Mouse (Mus musculus) C2C12 (cell line): ENCODE measurements at regions not wholly inside any gene's neighbourhood (a gene's known extent, or its start where the extent isn't known, plus 50 kb on each side); places are given as distances from the start of the nearest gene placed in this dataset.

Source experiments
- CTCF ChIP-seq: IDR thresholded peaks from one replicate; pipeline ENCODE4 v1.5.1; 2011; ENCODE audit not compliant: control insufficient read depth, insufficient read depth, insufficient read length
- MYOD1 ChIP-seq: IDR thresholded peaks from one replicate; pipeline ENCODE4 v1.6.1; 2011; ENCODE audit warnings: low read depth; ENCODE audit not compliant: control insufficient read depth, insufficient read length

- TF ChIP-seq CTCF (no peak), MYOD1 (no peak)
These were observed 275.6 kb upstream of the Far2 start for GRCm38 (mm10) chr6:147771411-147771810.
